Mouse (Mus musculus) spleen, adult 12 weeks (tissue): Measurements from ENCODE around the gene Heatr1.

ENCODE experiments used
- DNase-seq: peaks from one replicate; pipeline ENCODE4 v3.0.0; 2022; ENCODE audit warnings: low spot score

Heatr1 gene

DNA sequence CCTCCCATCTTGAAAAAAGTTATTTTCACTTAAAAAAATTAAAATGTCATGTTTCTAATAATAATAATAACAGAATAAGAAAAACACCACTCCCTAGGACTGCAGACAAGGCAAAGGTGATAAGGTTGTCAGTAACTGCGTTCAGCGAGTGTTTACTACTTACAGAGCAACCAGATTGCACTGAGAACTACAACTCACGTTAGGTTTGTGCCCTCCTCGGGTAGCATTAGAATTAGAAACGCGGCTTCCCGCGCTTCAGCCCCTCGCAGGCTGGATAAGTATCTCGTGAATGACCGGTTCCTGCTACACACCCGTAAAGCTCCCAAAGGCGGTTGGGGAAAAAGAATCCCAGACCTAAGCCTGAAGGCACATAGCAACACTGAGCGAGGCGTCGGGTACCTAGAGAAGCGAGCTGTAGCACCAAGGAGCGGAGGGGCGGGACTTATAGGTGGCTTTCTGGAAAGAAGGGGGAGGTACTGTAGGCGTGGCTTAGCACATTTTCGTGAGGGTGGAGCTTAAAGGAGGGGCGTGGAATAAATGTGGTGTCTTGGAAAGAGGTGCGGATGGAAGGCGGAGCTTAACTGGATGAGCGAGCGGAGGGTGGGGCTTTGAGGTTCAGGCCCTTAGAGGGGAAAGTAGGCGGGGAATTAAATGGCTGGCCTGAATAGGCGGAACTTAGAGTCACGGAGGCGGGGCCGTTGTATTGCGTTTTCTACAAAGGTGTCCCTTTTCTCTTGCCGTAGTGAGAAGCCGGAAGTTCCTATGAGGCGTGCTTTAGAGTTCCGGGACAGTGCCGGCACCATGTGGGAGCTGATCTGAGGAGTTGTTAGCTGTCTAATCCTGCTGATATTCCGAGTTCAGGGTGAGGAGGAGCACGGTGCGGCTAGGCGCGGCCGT lies at the start of gene Heatr1:
Heatr1 (plus strand) TSS at position 419 of the 897 bp plus-strand sequence.
- DNase-seq = peak; percentile 95

DNA sequence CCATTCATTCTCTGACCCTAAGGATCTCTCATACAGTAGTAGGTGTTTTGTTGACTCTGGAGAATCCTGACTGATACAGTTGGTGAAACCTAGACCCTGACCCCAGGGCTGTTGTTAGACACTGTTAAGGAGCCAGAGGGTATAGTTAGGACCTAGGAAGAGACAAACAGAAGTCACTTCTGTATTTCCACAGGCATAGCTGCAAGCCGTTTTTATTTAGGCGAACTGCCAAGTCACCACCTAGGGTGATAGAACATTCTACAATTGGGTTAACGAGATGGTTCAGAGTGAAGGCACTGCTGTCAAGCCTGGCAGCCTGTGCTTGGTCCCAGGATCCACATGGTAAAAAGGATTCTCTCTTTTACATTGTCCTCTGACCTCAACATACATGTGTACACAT lies 48.0 kb upstream of the Heatr1 start:
- no peak for DNase-seq

DNA sequence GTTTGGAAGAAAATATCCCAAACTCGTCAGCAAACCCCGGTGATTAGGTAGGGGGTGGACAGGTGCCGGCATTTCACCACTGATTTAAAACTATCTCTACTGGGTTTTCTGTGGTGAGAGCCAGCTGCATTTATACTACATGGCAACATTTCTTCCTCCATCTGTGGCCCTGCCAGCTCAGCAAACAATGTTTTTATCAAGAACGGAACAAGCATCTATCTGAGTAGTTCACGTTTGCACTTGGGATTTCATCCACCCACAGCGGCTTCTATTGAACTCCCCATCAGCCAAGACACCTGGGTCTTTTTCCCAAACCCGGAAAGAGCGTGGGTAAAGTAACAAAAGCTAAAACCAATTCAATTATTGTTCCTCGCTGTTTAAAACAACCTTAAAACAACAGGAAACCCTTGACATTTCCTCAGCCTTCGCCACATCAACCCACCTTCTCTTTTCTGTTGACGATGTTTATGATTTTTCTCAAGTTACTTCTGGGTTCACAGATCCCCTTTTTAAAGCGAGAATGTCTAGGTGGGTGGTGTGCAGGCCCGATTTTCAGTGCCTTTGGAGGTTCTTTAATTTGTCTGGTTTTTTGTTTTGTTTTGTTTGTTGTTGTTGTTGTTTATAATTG lies 45.5 kb upstream of the Heatr1 start:
- no peak for DNase-seq

DNA sequence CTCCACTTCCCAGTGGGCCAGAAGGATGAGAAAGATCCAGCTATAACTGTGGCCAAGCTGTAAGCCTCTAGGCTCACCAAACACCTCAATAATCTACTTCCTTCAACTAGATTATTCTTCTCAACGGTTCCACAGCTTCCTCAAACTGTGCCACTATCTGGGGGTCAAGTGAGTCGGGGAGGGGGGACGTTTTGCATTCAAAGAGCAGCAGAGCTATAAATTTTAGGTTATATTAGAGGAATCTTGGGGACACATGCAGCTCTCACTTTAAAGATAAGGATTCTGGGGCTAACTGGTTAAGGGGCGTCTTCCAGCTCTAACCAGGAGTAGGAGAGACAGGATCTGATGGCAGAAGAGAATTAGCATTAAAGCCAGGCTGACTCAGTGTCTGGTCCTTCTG lies 38.6 kb upstream of the Heatr1 start:
- DNase-seq = no peak

DNA sequence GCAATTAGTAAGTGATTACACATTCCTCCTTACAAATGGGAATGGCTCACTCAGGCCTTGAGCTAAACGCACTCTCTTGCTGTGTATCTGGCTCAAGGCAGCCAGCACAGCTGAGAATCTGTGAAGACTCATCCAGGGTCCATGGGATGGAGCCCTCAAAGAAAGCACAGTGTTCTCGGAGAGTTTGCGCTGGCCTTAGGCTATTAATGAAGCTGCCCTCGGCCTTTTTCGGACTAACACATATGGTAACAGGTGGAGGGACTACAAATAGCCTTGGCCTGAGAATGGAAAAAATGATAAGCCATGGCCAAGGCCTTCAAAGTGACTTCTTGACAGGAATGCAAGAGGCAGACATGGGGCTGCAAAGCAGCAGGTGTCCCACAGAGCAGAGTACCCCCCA lies 37.3 kb upstream of the Heatr1 start:
- DNase-seq = no peak

DNA sequence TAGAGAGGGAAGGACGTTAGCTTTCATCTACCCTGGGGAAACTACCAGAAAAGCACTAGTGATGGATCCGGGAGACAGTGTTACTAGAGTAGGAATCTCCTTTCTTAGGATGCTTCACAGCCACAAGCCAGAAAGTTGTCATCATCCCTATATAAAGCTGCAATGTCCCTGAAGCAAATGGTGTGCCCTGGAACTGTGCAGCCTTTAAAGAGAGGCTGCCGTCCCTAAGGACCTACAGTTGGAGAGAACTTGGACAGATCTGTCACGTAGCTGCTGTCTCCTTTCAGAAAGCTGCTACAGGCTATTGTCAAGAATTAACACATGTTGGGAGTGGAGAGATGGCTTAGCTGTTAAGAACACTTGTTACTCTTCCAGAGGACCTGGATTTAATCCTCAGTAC lies 33.3 kb upstream of the Heatr1 start:
- no peak for DNase-seq

DNA sequence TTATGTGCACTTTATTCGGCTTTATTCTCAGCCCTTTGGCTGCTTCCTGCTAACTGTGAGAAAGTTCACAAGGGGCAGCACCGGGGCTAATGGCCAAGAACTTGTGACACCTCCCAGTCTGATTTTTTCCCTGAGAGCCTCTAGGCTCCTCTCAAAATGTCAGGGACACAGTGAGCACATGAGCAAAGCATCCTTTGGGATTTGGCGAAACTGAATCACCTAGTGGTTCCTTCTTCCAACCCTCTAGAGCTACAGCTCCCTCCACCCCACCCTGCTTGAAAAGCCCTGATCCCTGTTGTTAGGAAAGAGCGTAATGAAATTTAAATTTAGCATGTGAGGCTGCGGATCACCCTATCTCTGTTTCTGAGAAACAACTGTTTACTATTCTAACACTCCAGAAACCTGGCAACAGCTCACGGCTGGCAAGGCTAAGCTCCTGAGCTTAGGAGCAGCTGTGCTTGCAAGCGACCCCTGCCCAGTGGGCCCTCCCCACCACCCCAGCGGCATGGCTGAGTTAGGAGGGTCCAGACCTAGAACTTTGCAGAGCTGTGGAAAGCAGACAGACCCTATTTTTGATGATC lies 25.7 kb upstream of the Heatr1 start:
- DNase-seq = no peak

DNA sequence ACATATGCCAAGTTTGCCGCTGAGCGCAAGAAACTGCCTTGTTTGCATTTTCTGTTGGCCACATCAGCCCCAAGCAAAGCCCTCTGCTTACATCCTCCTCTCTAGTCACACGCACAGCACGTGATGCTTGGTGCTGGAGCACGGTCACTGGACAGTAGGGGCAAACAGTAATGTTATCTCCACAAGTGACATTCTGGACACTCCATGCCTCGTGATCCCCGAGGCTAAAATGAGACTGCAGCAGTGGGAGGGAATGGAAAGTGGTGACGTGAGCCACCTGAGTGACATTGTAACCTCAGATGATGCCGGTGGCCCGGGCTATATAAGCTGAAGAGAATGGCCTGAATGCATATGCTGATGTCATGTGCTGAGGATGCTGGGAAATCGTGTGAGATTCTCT lies 24.9 kb upstream of the Heatr1 start:
- no peak for DNase-seq

DNA sequence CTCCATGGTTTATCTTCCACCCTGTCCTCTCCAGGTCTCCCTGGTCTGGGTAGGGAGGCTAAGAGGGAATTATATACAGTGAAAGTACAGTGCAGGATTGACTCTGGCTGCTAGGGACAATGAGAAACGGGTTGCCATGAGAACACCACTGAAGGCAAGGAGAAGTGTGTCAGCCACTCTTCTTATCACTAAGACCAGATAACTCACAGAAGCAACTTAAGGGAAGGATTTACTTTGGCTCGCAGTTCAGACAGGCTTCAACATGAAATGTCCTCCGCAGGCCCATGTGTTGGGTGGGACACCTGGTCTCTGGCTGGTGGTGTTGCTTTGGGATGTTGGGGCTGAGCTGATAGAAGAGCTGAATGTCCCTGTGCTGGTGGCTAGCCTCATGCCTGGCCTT lies 22.1 kb upstream of the Heatr1 start:
- no peak for DNase-seq

DNA sequence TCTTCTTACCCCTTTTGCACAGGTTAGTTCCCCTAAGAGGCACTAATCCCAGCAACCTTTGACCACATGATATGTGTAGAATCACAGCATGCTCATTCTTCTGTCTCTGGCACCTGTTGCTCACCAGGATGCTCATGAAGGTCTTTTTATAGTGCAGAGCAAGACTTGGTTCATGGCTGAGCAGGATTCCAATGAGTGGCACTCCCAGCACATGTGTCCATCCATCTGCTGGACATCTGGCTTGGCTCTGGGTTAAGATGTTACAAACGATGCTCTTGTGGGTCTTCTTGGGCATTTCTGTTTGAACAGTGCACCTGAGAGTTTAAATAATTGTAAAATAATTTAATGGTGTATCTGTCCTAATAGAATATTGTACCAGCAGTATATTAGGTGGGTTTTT lies 18.0 kb upstream of the Heatr1 start:
- no peak for DNase-seq

DNA sequence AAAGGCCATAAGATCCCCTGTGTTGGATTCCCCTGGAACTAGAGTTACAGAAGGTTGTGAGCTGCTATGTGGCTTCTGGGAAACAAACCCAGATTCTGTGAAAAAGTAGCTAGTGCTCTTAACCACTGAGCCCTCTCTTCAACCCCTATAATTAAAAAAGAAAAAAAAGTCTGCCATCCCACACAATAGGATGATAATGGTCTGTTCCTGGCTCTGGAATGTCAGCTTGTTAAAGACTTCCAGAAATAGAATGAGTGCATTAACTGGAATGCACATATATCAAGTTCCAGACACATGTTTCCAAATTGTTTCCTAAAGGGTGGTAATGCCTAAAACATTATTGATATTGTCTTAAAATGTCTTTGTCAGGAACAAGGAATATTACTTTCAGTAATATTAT lies 10.0 kb upstream of the Heatr1 start:
- DNase-seq = no peak

DNA sequence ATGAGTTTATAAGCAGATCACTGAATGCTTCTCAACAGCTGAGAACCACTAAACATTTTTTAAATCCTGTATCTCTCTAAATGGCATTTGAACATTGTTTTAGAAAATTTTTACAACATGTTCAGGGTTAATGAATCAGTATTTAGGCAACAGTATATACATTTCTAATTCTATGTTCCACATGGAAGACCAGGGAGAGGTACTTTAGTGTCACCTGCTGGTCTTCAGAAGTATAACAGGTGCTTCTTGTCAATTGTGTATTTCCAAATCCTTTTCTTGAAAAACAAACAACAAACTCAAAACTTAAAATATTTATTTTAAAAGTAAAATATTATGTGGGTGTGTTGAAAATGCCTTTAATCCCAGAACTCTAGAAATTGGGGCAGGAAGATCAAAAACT lies 8.5 kb upstream of the Heatr1 start:
- no peak for DNase-seq

DNA sequence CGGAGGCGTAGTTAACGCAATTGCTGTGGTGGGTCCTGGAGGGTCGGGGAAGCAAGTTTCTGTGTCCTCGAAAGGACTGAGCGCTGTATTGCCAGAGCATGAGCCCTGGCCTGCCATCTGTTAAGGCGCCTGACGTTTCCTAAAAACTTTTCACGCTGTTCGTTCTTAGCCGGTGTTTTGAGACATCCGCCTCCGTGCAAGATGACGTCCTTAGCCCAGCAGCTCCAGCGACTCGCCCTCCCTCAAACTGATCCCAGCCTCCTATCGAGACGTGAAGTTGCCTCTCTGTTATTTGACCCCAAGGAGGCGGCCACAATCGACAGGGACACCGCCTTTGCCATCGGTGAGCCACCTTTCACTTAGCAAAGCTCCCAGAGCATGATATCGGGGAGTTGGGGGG lies 744 bp downstream of the Heatr1 start:
- DNase-seq = peak; percentile 3

DNA sequence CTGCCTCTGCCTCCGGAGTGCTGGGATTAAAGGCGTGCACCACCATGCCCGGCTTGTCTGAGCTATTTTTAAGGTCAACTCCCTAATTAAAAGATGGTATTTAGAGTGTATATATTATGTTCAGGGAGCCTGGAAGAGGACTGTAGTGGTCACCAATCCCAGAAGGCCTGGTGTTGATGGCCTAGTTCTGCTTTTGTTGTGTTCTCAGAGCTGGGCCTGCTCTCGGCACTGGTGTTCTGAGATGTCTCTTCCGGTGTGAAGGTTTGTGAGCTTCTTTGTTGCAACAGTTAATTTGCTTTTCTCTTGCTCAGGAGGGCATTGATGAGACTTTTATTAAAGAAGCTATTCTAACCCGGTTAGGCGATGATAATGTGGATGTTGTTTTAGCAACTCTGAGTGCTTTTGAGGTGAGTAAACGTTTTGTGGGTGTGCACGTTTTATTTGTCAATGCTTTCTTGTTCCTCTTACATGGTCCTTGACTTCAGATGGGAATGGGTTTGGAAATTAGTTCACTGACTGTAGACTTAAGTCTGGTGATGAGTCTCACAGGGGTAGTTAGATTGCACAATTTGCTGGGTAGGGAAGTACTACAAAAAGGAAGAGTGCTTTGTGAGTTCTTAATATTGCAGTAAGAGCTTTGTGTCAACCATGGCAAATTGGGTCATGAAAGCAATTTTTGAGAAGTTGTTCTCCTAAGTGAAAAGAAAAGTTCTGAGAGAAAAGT lies 13.7 kb downstream of the Heatr1 start:
- DNase-seq = no peak

DNA sequence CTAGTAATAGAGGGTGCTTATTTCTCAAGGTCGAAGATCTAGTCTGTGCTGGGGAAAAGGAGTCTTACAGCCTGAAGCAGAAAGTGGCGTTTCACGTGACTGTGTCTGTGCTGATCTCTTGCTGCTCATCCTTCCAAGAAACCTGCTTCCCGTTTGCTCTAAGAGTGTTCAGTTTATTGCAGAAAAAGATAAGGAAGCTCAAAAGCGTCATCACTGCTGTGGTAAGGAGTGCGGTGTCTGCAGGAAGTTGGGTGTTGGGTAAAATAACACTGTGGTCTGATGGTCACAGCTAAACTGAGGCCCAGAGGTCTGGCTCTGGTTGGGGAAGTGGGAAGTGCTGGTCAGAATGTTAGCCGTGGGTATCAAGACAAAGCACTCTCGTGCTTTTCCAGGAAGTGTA lies 17.2 kb downstream of the Heatr1 start:
- no peak for DNase-seq

DNA sequence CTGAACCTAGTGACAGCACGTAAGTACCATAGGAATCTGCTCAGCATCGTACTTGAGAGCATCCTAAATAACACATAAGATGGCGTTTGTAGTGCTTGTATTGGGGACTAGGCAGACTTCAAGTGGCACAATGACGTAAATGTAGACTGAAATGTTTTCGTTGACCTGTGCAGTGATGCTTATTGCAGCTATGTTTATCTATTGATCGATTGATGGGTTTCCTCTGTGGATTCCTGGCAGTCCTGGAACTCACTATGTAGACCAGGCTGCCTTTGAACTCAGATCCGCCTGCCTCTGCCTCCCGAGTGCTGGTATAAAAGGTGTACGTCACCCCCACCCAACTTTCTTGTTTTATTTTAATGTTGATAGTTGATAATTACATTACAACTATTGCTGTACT lies 25.8 kb downstream of the Heatr1 start:
- DNase-seq = no peak

DNA sequence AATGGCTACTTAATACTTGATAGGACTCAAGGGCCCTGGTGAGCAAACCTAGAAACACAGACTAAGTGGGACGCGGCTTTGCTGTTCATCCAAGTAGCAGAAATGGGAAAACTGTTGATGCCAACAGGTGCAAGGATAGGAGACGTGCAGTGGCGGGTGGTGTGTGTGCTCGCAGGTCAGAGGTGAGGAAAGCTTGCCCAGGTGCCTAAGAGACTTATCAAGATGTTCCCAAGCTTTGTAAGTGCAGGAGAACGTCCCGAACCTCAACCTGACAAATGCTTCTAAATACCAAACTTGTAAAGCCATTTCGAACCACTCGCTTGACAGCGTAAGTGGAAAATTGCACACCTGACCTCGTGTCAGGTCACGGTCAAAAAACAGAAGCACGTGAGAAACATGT lies 33.7 kb downstream of the Heatr1 start:
- DNase-seq = no peak

DNA sequence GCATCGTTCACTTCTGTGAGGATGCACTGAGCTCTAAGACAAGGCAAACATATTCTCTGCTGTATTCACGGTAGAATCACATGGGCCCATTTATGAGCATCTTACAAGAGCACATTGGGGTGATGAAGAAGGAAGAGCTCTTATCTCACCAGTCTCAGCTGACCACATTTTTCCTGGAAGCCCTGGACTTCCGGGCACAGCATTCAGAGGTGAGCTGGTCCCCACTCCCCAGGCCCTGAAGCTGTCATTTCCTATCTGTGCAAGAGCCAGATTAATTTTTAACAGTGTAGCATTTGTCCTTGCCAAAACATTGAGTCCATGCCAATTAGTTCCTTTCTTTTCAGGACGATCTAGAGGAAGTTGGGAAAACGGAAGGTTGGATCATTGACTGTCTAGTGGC lies 39.0 kb downstream of the Heatr1 start:
- no peak for DNase-seq

DNA sequence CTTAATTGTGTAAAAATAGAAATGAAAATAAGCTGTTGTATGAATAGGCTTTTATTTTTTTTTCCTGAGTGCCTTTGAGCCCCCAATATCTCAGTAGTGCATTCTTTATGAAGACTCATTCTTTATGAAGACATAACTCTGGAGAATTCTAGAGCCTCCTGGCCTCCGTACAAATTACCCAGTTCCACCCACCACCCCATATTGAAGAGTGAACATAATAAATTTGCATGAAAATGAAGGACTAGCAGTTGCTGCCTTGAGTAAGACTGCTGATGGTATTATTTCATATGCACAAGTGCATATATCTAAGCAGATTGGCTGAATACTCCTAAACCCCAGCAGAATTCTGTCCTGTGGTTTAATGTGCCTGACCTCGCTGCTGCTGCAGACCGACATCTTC lies 44.8 kb downstream of the Heatr1 start:
- DNase-seq = no peak

DNA sequence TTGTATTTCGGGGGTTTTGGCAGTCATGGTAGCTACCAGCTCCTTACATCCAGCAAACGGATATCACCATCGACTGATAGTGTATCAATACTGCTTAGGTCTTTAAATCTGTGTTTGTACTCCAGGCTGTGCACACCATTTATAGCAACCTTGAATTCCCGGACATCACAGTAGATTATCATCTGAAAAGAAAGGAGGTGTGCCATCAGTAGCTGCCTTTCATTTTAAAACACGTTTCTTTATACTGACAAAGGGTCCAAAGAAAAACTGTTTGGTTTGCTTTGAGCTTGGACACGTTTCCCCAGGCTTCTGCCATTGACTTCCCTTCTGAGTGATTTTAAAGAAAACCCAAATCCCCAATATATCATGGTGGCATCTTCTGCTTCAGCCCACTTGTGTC lies 46.0 kb downstream of the Heatr1 start:
- DNase-seq = no peak

DNA sequence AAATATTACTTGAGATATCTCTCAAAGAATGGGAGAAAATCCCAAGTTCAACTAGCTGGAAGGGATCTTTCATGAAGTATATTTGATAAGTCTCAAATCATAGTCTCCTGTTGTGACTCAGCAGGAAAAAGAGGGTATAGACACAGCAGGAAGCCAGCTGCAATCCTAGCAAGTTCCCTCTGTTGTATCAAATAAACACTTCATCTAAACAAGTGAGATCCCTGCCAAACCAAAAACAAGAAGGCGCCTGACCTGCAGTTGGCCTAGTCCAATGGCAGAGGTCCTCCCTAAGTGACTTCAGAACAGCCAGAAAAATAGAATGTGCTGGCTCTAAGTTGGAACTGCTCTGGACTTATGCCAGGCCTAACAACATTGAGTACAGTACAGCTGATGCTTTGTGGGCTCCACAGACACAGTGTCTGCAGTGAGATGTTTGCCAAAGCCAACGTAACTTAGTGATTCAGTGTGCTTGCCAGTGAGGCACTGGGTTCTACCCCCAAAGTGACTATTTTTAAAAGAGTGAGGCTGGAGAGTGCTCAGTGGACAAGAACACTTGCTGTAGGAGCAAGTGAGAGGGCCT lies 47.3 kb downstream of the Heatr1 start:
- no peak for DNase-seq

DNA sequence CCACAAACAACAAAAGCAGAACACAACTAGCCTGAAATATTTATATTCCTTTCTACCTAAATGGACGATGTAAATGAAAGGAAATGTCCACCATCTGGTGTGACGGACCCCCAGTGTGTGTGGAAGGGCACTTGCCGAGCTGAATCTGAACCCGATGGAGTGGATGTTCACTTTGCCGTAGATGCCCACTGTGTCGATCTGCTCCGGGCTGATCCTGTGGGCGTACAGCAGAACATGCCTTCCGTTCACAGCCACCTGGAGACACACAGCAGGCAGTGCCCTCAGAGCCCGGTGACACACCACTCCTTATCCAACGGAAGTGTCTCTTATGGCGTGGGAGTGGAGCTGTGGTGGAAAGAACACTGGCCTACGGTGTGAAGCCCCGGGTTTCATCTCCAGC lies 58.3 kb downstream of the Heatr1 start:
- DNase-seq = no peak
